Mouse (Mus musculus): ENCODE measurements around the gene Dmc1.

Gene Dmc1

GRCm38 (mm10) chr15:79562417-79562816, 42.5 kb downstream of the Dmc1 start:
- DNase-seq (ENCODE audit: low spot score), result no peak

- DNase-seq (ENCODE audit: low spot score), result no peak
These were observed 45.3 kb downstream of the Dmc1 start for GRCm38 (mm10) chr15:79559649-79560048.

GRCm38 (mm10) chr15:79552566-79552965, 52.3 kb downstream of the Dmc1 start:
- DNase-seq (ENCODE audit: low spot score), result no peak

GRCm38 (mm10) chr15:79548226-79548625, 56.7 kb downstream of the Dmc1 start:
- DNase-seq (ENCODE audit: low spot score), result no peak

- DNase-seq (ENCODE audit: low spot score), result no peak
These were observed 57.6 kb downstream of the Dmc1 start for GRCm38 (mm10) chr15:79547289-79547820.

- DNase-seq (ENCODE audit: low spot score), result peak; percentile 97
These were observed 58.3 kb downstream of the Dmc1 start, which contains the start of gene Ddx17 for GRCm38 (mm10) chr15:79546410-79547288. Gene Ddx17 (minus strand): TSS chr15:79546741.

GRCm38 (mm10) chr15:79545921-79546399, 58.9 kb downstream of the Dmc1 start:
- DNase-seq (ENCODE audit: low spot score), result peak; percentile 81

- DNase-seq (ENCODE audit: low spot score), result no peak
These were observed 59.4 kb downstream of the Dmc1 start for GRCm38 (mm10) chr15:79545496-79545895.

GRCm38 (mm10) chr15:79543968-79544367, 60.9 kb downstream of the Dmc1 start:
- DNase-seq (ENCODE audit: low spot score), result no peak

- no peak for DNase-seq (ENCODE audit: low spot score)
These were observed 71.1 kb downstream of the Dmc1 start for GRCm38 (mm10) chr15:79533796-79534195.

GRCm38 (mm10) chr15:79529935-79530334, 75.0 kb downstream of the Dmc1 start:
- no peak for DNase-seq (ENCODE audit: low spot score)

- no peak for DNase-seq (ENCODE audit: low spot score)
These were observed 76.8 kb downstream of the Dmc1 start for GRCm38 (mm10) chr15:79527991-79528639.

GRCm38 (mm10) chr15:79527192-79527591, 77.7 kb downstream of the Dmc1 start:
- DNase-seq (ENCODE audit: low spot score), result no peak

GRCm38 (mm10) chr15:79525979-79526768, 78.7 kb downstream of the Dmc1 start:
- no peak for DNase-seq (ENCODE audit: low spot score)

GRCm38 (mm10) chr15:79525564-79525963, 79.3 kb downstream of the Dmc1 start:
- DNase-seq (ENCODE audit: low spot score), result no peak

GRCm38 (mm10) chr15:79519400-79520220, 85.3 kb downstream of the Dmc1 start:
- no peak for DNase-seq (ENCODE audit: low spot score)

- no peak for DNase-seq (ENCODE audit: low spot score)
These were observed 86.3 kb downstream of the Dmc1 start for GRCm38 (mm10) chr15:79518571-79518970.

- no peak for DNase-seq (ENCODE audit: low spot score)
These were observed 87.2 kb downstream of the Dmc1 start for GRCm38 (mm10) chr15:79517710-79518109.

- peak; percentile 69 for DNase-seq (ENCODE audit: low spot score)
These were observed 88.5 kb downstream of the Dmc1 start, which contains the start of gene Kdelr3 for GRCm38 (mm10) chr15:79516171-79517096. Gene Kdelr3 (plus strand): TSS chr15:79516411.

- peak; percentile 53 for DNase-seq (ENCODE audit: low spot score)
These were observed 91.0 kb downstream of the Dmc1 start for GRCm38 (mm10) chr15:79513940-79514339.
